Mouse (Mus musculus) megakaryocyte progenitor cell, adult 5-6 weeks (primary cell): Measurements from ENCODE around the gene Cyfip2. TPM values are rescaled to one million over a fixed set of nuclear protein-coding genes. Genes with fewer than 3 reads are reported as not detected.

ENCODE experiments used
- ATAC-seq: replicated peaks from 2 replicates; pipeline ENCODE4 v1.8.0; 2016; ENCODE audit warnings: mild to moderate bottlenecking, moderate TSS enrichment, inconsistent platforms; ENCODE audit not compliant: poor library complexity
- total RNA-seq, 2 experiments: library from RNA; stranded (forward) in 1 of 2; stranded (reverse) in 1 of 2; fragments of 157-497, 149-512 nt in 1 of 2; fragments of 200-1000 nt in 1 of 2; gene quantifications; 2 replicates each; pipeline versions ENCODE4 v1.2.3 to v1.2.4; 2015 to 2017

The Cyfip2 gene
- total RNA-seq, 2 experiments from 2014 or later: 48.6 to 122 TPM

- no peak for ATAC-seq
Measured at GRCm38 (mm10) chr11:46278140-46278539, 34.5 kb downstream of the Cyfip2 start.

- ATAC-seq: peak; percentile 65
Measured at GRCm38 (mm10) chr11:46276778-46277177, 35.9 kb downstream of the Cyfip2 start.

GRCm38 (mm10) chr11:46276168-46276567 lies 36.5 kb downstream of the Cyfip2 start:
- ATAC-seq: no peak

GRCm38 (mm10) chr11:46275302-46275701 lies 37.4 kb downstream of the Cyfip2 start:
- peak; percentile 93 for ATAC-seq

- no peak for ATAC-seq
Measured at GRCm38 (mm10) chr11:46273969-46274368, 38.7 kb downstream of the Cyfip2 start.

- no peak for ATAC-seq
Measured at GRCm38 (mm10) chr11:46272058-46272681, 40.5 kb downstream of the Cyfip2 start.

GRCm38 (mm10) chr11:46269893-46270292 lies 42.8 kb downstream of the Cyfip2 start:
- ATAC-seq: no peak

GRCm38 (mm10) chr11:46269391-46269790 lies 43.3 kb downstream of the Cyfip2 start:
- no peak for ATAC-seq

- peak; percentile 92 for ATAC-seq
Measured at GRCm38 (mm10) chr11:46268991-46269390, 43.7 kb downstream of the Cyfip2 start.

- ATAC-seq: peak; percentile 60
Measured at GRCm38 (mm10) chr11:46265031-46265786, 47.5 kb downstream of the Cyfip2 start.

- ATAC-seq: no peak
Measured at GRCm38 (mm10) chr11:46264584-46264983, 48.1 kb downstream of the Cyfip2 start.

- ATAC-seq: no peak
Measured at GRCm38 (mm10) chr11:46263291-46263690, 49.4 kb downstream of the Cyfip2 start.

GRCm38 (mm10) chr11:46262854-46263253 lies 49.8 kb downstream of the Cyfip2 start:
- ATAC-seq: no peak

- ATAC-seq: no peak
Measured at GRCm38 (mm10) chr11:46258749-46259148, 53.9 kb downstream of the Cyfip2 start.

- ATAC-seq: peak; percentile 71
Measured at GRCm38 (mm10) chr11:46258207-46258606, 54.5 kb downstream of the Cyfip2 start.

- no peak for ATAC-seq
Measured at GRCm38 (mm10) chr11:46255291-46255690, 57.4 kb downstream of the Cyfip2 start.

- peak; percentile 97 for ATAC-seq
Measured at GRCm38 (mm10) chr11:46251994-46252393, 60.7 kb downstream of the Cyfip2 start.

GRCm38 (mm10) chr11:46248352-46248751 lies 64.3 kb downstream of the Cyfip2 start:
- ATAC-seq: no peak

GRCm38 (mm10) chr11:46246393-46246792 lies 66.3 kb downstream of the Cyfip2 start:
- ATAC-seq: no peak

GRCm38 (mm10) chr11:46245926-46246325 lies 66.7 kb downstream of the Cyfip2 start:
- no peak for ATAC-seq

- no peak for ATAC-seq
Measured at GRCm38 (mm10) chr11:46244731-46245604, 67.7 kb downstream of the Cyfip2 start.
